Mouse (Mus musculus) olfactory bulb, adult 2 months (tissue): ENCODE data around the gene Plau. TPM values are rescaled to one million over a fixed set of nuclear protein-coding genes. Genes with fewer than 3 reads are reported as not detected.

Experiments used
- H3K27ac ChIP-seq: fragments of 200-500 bp; 2 replicates; pipeline ENCODE4 v1.5.1; 2012; ENCODE audit warnings: low read depth, low read length; ENCODE audit not compliant: insufficient read depth
- H3K4me1 ChIP-seq: fragments of 200-500 bp; 2 replicates; pipeline ENCODE4 v1.6.1; 2012; ENCODE audit warnings: low read length; ENCODE audit not compliant: control insufficient read depth, insufficient read depth
- H3K4me3 ChIP-seq: fragments of 200-500 bp; 2 replicates; pipeline ENCODE4 v1.5.1; 2012; ENCODE audit warnings: mild to moderate bottlenecking, low read depth, low read length, moderate library complexity; ENCODE audit not compliant: insufficient read depth
- CTCF ChIP-seq: fragments of 200-500 bp; IDR thresholded peaks from 2 replicates; pipeline ENCODE4 v1.5.1; 2012; ENCODE audit warnings: low read depth, mild to moderate bottlenecking, low read length, moderate library complexity; ENCODE audit not compliant: insufficient read depth
- POLR2A ChIP-seq: fragments of 200-500 bp; IDR thresholded peaks from 2 replicates; pipeline ENCODE4 v1.6.1; 2012; ENCODE audit warnings: mild to moderate bottlenecking, low read depth, low read length, moderate library complexity; ENCODE audit not compliant: insufficient read depth
- WGBS: fragments of 180-500 bp; shearing (Covaris S2); methylation state at CpG from one replicate; pipeline ENCODE4 v1.1.7; 2018; 5-methylcytosine and 5-hydroxymethylcytosine counted together
- polyA plus RNA-seq: library from polyadenylated mRNA; stranded (reverse); fragments of >200 nt; gene quantifications from 2 replicates; pipeline ENCODE4 v1.2.4, GENCODE M21; 2012; ENCODE audit warnings: low replicate concordance; ENCODE audit not compliant: missing spikeins, insufficient read depth, insufficient read length

Gene Plau
- polyA plus RNA-seq, 1 experiment: not detected

DNA sequence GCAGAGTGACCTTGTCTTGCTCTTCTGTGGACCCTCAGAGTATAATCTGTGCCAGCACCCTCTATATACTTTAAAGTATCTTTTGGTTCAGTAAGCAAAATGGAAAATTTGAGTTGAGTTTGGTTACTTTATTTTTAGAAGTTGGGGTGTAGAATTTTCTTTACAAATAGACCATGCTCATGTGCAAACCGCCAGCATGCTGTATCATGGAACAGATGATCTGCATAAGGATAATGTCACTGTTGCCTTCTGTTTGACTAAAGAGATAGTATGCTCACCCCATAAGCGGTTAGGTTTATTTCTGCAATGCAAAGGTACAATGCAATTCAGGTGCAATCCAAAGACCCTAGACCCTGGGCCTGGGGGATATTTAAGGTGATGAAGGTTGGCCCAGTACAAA, 10.9 kb upstream of the Plau start:
- TF ChIP-seq POLR2A (no peak), CTCF (no peak)
- Histone ChIP-seq H3K4me3 (no peak overlapping the region), H3K4me1 (peaks cover 4% of the 10 kb centered on the region; the same call in 1 of the 2 replicates), H3K27ac (no peak overlapping the region)
- WGBS: 66% methylated on average over 2 of the region's 2 CpGs

DNA sequence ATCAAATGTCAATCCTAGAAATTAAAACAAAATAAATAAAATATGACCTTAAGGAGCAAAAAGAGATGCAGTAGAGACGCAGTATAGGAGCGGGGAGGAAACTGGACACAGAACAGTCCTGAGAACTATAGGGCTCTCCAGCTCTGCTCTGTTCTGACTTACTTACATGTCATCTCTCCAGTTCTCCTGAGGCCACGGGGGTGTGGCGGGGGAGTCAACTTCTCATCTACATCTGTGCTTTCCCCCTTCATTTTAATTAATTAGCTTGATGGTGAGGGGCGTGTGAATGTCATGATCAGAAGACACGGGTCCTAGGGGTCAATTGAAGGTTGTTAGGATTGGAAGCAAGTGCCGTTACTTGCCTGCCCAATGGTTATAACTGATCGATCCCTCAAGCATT, 9.4 kb upstream of the Plau start:
- 82% methylated on average over 8 of the region's 8 CpGs for WGBS
- H3K4me1 ChIP-seq: peaks cover 6% of the 10 kb centered on the region; the same call in 1 of the 2 replicates
- TF ChIP-seq POLR2A: no peak
- no peak for TF ChIP-seq CTCF
- H3K27ac ChIP-seq: no peak overlapping the region
- no peak overlapping the region for H3K4me3 ChIP-seq

DNA sequence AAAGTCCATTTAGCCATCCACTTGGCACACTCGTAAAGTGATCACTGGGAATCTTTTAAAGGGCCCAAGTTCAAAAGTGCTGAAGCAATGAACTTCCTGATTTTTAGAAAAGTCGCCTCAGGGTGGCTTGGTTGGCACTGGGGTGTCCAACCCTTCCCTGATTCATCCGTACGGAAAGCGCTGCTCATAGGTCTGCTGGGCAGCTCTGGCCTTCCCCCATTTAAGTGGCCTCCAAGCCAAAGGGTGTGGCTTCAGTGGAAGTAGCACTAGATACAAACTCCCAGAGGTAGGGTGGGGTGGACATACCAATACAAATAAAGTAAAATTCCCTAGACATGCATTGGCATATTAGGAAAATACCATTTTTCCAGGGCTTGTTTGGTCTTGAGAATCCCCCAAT, 9.0 kb upstream of the Plau start:
- H3K4me3 ChIP-seq: no peak overlapping the region
- WGBS: 94% methylated on average over 5 of the region's 5 CpGs

DNA sequence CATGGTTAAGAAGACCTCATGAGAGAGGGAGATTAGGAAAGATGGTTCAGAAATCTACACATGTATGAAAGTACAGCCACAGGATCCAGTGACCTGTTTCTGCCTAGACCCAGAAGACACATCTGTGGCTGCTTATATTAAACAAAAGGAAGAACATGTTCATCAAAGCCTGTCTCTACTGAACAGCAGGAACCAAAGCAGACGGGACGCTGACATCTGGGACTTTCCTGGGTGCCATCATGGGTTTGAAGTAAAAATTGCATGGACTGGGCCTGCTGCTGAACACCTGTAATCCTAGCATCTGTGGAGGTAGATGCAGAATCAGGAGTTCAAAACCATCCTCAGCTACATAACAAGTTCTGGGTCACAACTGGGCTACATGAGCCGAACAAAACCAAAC, 7.9 kb upstream of the Plau start:
- Histone ChIP-seq H3K4me1 (peaks cover 6% of the 10 kb centered on the region; the same call in 1 of the 2 replicates), H3K27ac (no peak overlapping the region), H3K4me3 (no peak overlapping the region)
- WGBS: 86% methylated on average over 3 of the region's 3 CpGs
- TF ChIP-seq POLR2A: no peak

More for the DNA sequence above, 9.0 kb upstream of the Plau start:
- TF ChIP-seq POLR2A: no peak
- no peak for TF ChIP-seq CTCF
- Histone ChIP-seq H3K4me1 (peaks cover 6% of the 10 kb centered on the region; the same call in 1 of the 2 replicates), H3K27ac (no peak overlapping the region)

DNA sequence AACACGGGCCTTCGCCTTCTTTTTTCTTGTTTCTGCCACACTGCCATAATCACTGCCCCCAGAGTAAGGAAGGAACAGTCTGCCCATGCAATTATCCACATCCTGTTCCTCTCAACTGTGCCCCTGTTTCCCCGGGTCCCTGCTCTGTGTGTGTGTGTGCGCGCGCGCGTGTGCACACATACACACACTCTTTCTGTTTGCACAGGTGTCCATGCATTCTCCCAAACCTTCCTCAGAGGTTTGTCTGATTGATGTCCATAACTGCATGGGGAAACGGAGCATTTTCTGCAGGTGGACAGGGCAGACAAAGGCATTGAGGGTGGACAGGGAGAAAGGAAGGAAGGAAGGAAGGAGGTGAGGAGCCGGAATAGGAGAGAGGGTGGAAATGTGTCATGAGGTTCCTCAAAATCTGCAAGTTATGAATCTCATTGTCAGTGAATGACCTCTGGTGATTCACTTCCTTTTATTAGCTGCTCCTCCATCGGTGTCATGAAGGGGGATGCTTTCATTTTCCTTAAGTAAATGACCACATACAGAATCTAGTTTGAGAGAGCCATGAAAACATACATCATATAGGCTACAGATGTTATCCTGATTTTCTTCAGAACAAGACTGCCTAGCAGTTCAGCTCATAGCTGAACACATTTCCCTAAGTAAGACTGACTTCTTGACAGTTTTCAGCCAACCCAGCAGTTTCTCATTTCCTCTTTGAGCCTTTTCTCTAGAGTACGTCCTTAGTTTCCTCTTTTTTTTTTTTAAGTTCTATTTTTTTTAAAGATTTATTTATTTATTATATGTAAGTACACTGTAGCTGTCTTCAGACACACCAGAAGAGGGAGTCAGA, 6.7 kb upstream of the Plau start:
- H3K4me3 ChIP-seq: no peak overlapping the region
- no peak overlapping the region for H3K27ac ChIP-seq
- peaks cover 6% of the 10 kb centered on the region; the same call in 1 of the 2 replicates for H3K4me1 ChIP-seq
- TF ChIP-seq POLR2A (no peak), CTCF (no peak)
- 89% methylated on average over 12 of the region's 12 CpGs for WGBS

DNA sequence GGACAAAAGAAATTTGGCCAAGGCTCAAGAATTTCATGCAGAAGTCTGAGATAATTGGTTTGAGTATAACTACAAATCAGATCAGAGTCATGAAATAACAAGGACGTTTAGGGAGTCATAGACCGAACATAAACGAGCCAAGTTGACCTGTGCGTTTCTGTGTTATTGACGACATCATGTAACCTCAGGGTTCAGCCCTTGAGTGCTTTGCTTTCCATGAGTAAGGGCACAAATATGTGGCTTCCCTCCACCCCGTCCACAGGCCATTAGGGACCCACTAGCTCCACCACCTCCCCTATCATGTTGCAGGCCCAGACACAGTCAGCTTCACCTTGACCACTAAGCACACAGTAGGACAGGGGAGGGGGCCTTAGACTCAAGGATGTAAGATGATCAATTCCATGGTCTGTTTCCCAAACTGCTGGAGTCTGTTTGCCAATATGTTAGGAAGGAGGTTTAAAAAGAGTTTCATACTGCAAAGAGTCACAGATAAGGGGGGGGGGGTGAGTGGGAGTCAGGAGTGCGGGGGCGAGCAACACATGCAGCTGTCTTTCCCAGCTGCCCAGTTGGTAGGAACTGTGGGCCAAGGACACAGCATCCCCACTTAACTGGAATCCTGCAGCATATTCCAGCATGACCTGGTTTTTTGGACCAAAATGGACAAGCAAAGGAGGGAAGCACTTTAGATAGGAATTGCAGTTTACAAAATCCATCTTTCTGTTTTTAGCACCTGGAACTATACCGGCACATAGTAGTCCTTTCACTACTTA, 5.1 kb upstream of the Plau start:
- Histone ChIP-seq H3K4me1 (peaks cover 9% of the 10 kb centered on the region), H3K27ac (no peak overlapping the region), H3K4me3 (no peak overlapping the region)
- TF ChIP-seq POLR2A (no peak), CTCF (no peak)
- 79% methylated on average over 9 of the region's 9 CpGs for WGBS

DNA sequence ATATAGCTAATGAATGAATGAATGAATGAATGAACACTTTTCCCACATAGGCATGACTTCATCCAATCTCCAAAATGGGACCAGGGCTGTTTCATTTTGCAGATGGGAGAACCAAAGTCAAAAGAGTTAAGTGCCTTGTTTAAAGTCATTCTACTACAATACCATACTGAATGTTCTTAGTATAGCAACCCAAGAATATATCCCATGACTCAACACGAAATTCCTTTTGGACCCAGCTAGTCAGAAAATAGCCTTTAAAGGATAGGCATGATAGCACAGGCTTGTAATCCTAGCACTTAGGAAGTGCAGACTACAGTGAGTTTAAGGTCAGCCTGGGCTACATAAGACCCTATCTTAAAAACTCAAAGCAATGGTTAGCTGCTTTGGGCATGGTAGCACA, 4.5 kb upstream of the Plau start:
- H3K27ac ChIP-seq: no peak overlapping the region

DNA sequence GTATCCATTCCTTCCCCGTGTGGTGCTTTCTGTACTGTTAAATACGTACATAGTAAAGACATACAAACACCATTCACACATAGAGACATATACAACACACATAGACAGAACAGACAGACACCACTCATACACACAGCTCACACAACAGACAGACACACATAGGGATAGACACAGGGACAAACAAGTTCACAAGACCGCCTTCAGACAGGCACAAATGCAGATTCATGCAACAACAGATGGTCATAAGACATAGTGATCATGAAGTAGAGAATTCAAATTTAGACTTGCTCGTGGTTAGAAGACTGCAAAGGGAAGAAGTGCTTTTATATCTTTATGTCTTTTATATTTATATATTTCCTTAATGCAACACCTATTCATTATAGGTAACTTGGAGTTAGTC, 2.9 kb upstream of the Plau start:
- no peak overlapping the region for H3K27ac ChIP-seq

More for the DNA sequence above, 4.5 kb upstream of the Plau start:
- H3K4me3 ChIP-seq: no peak overlapping the region
- H3K4me1 ChIP-seq: peaks cover 15% of the 10 kb centered on the region
- 56% methylated on average over 1 of the region's 1 CpGs for WGBS
- no peak for TF ChIP-seq POLR2A
- TF ChIP-seq CTCF: no peak

DNA sequence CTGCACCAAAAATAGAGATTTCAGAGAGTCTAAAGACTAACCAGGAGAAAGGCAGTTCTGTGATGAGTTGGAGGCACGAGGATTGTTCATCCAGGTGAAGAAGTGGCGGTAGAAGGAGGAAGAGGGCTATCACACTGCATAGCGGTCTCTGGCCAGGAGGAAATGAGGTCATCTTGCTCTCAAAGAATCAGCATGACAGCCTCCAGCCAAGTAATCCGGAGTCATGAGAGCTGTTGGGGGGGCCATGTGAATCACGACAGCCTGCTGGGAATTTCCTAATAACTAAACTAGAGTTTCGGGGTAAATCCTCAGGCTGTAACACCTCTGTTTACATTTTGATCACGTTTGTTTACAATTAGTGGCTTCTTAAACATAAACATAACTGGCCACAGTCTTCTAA, 2.3 kb upstream of the Plau start:
- no peak overlapping the region for H3K4me3 ChIP-seq
- 58% methylated on average over 7 of the region's 7 CpGs for WGBS
- peaks cover 15% of the 10 kb centered on the region for H3K4me1 ChIP-seq
- no peak overlapping the region for H3K27ac ChIP-seq
- no peak for TF ChIP-seq POLR2A
- no peak for TF ChIP-seq CTCF

More for the DNA sequence above, 2.9 kb upstream of the Plau start:
- 94% methylated on average over 4 of the region's 4 CpGs for WGBS
- TF ChIP-seq POLR2A (no peak), CTCF (no peak)
- Histone ChIP-seq H3K4me1 (peaks cover 15% of the 10 kb centered on the region), H3K4me3 (no peak overlapping the region)
